Mouse (Mus musculus) heart, postnatal 0 days (tissue): ENCODE measurements around the gene Spp1.

ENCODE experiments used
- CTCF ChIP-seq: IDR thresholded peaks from 2 replicates; pipeline ENCODE4 v1.5.1; 2016; ENCODE audit warnings: antibody characterized with exemption, control low read depth, low read depth
- EP300 ChIP-seq: IDR thresholded peaks from 2 replicates; pipeline ENCODE4 v1.6.1; 2016; ENCODE audit warnings: antibody characterized with exemption, low read depth

DNA sequence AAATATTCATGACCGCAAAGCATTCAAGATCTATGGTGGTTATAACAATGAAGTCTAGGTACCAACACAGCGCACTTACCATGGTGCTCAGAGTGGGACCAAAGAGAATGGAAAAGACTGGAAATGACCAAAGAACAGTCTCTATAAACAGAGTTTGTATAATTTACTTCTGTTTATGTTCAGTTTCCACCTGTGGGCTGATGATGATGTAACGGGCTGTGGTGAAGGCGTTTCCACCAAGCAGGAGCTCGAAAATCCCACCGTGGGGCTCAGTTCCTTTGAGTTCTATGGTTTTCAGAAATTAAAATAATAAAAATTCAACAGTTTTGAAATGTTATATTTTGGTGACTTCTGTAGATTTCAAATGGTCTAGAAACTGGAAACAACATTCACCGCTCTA lies 26.4 kb upstream of the Spp1 start:
- TF ChIP-seq EP300 (no peak), CTCF (no peak)
